Mouse (Mus musculus): ENCODE results near the gene Best2.
A peak's percentile ranks its signal among the peaks of the same experiment; 100 is the strongest.

Gene Best2

DNA sequence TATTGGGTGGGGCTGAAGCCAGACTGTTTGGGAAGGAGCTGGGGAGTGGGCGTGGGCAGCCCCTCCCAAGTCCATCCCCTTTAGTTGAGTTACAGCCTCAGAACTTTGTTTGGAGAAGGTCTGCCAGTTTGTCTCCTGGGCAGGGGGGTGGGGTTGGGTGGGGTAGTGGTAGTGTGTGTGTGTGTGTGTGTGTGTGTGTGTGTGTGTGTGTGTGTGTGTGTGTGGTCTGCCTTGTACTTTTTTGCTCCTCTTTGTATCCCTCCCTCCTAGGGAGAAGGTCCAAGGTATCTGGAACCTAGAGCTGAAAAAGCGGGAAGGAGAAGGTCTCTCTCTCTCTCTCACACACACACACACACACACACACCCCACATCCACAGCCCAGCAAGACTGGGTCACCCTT lies at the start of gene Best2:
Gene Best2 (minus strand): TSS at position 101 of the 400 bp plus-strand sequence.
- no peak for DNase-seq (ENCODE audit: low spot score in 2 of 2)

DNA sequence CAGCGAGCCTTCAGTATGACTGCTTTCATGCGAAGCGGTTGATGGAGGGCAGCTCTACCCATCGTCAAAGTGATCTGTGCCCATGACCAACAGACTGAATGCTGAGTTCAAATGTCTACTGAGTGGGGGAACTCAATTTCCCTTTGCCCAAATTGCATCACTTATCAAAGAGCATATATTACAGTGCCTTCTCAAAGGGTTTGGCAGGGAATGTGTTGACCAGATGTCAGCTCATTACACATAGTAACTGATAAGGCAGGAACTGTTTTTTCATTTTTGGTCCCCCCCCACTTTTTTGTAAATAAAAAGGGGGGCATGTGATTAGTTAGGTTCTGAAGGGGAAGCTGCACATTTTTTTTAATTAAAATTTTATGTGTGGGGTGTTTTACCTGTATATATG lies 48.3 kb upstream of the Best2 start:
- no peak for DNase-seq (ENCODE audit: low spot score in 2 of 2)

DNA sequence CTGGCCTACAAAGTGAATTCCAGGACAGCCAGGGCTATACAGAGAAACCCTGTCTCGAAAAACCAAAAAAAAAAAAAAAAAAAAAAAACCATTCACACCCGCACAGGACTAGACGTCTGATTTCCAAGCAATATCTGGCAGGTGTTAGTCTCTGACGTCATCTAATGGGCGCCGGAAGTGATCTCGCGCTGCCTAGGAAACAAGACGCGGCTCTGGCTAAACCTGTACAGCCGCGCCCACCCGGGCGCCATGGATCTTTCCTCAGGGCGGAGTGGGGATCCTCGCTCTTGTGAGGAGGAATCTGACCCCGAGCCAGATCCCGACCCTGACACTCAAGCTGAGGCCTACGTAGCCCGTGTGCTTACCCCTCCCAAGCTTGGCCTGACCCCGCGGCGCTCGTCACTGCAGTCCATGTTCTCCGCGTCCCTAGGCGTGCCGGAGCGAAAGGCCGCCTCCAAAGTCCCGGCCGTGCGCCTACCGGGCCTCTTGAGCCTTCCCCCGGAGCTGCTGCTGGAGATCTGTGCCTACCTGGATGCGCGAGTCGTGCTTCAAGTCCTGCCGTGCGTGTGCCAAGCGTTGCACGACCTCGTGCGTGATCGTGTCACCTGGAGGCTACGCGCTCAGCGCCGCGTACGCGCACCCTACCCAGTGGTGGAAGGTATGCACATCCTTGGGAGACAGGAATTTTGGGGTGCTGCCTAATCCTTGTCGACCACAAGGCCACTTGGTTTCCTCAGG lies 45.7 kb upstream of the Best2 start, which contains the start of gene Fbxw9:
Gene Fbxw9 (plus strand): TSS at position 177 of the 738 bp plus-strand sequence.
- peak; percentile 75 to 88 for DNase-seq (ENCODE audit: low spot score in 2 of 2)

DNA sequence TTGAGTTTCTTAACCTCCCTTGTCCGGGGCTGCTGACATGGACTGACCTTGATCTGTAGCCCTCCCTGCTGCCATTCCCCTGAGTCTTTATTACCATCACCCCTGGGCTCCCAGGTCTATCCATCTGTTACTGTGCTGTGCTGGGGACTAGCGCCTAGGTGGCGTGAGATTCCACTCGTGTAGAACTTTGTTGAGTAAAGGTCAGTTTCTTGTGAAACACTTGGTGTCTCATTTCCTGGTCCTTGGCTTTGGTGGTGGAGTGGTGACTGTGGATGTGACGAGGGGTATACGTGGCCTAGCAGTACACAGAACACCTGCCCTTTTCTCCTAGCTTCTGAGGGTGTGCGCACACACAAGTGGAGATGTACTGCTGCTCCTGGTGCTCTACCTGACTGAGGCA lies 43.0 kb upstream of the Best2 start:
- DNase-seq (ENCODE audit: low spot score in 2 of 2), result no peak

DNA sequence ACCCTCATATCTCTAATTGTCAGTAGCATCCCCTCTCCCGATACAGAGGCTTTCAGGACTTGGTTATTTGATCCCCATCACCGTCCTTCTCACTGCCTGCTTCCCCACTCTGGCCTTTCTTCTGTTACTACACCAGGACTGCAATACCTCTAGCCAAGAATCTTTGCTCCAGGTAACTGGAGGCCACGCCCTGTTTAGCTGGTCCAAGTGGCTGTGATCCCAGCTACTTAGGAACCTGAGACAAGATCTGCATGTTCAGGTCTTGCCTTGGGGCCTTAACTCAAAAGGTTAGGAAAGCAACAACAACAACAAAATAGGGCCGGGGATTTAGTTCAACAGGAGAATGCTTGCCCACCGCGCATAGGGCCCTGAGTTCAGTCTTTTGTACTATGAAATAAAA lies 29.3 kb upstream of the Best2 start:
- no peak for DNase-seq (ENCODE audit: low spot score in 2 of 2)

DNA sequence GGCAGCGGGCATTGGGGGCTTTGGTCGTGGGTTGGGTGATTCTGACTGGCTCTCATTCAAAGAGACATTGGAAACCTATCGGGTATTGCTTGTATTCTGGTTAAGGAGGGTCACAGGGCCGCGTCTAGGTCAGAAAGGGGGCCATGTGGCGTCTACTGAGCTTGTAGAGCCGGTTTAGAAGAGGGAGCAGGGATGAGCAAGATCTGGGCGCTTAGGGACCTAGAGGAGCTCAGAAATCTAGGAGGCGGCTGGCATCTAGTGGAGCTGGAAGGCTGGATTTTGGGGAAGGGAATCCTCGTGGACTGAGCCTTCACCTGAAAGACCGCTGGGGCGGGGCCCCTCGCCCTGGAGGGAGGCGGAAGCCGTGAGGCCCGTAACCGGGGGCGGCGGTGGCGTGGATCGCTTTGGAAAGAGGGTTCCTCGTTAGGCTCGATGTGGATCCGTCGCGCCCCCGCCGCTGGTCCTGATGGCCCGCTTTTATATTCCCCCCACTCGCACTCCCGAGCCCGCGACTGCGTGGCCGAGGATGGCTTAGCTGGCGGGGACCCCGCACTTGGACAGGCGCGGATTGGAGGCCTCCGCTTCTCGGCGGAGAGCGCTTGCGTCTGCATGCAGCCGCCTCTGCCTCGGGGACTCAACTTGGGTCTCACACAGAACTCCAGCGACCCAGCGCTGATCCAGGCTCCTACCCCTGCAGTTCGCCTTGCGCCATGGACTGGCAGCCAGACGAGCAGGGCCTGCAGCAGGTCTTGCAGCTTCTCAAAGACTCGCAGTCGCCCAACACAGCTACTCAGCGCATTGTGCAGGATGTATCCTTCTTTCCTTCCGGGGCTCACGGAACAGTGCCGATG lies 23.6 kb upstream of the Best2 start:
- peak in 1 of 2 experiments; percentile 31 for DNase-seq (ENCODE audit: low spot score in 2 of 2)

DNA sequence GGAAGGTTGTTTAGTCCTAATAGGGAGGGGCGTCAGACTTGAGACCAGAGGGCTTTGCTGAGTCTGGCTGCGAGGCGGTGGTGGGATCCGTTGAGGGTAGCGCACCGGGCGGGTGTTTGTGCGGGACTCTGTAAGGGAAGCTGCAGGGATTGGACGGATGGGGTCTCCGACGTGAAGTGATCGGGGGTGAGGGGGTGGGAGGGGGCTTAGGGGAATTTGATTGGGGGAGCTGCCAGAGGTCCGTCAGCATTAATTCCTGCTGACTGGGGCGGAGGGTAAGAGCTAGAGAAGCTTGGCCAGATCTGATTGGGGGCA lies 23.0 kb upstream of the Best2 start:
- DNase-seq (ENCODE audit: low spot score in 2 of 2), result peak in 1 of 2 experiments; percentile 43

DNA sequence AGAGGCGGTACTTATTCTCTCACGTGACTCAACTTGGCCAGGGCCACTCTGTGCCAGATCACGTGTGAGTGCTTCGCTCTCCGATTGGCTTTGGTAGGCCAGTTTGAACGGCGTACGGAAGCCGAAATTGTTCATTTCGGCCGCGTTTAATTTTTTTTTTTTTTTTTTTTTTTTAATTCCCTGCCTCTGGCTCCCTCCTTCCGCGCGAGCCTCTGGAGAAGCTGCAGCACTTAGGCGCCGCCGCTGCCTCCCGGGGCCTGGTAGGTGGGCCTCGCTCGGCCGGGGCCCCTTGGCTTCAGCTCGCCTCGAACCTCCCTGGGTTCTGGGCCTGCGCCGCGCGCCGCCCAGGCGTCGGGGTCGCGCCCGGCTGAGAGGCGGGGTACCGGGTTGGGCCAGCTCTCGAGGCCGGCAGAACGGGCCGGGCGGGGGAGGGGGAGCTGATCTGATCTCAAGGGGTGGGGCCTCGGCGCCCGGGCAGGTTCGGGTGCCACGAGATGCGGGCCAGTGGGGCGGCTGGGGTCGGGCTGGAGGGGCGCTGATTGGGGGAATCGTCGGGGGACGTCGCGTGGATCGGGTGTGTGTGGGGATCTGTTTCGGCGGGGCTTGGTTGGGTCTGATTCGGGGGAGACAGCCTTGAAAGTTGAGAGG lies 22.5 kb upstream of the Best2 start, which contains the start of gene Tnpo2:
Gene Tnpo2 (plus strand): TSS at position 198 of the 648 bp plus-strand sequence.
- DNase-seq (ENCODE audit: low spot score in 2 of 2), result peak; percentile 74 to 84

DNA sequence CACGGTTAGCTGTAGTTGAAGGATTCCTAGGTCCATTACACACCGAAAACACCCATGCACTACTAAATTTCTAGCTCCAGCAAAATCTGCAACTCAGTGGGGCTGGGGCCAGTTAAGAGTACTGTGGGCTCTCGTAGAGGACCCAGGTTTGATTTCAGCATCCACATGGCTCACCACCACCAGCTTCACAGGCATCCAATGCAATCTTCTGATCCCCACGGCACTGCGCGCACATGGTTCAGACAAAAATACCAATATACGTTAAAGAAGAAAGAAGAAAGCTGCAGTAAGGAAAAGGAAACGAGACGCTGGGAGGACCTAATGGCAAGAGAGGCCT lies 22.0 kb upstream of the Best2 start:
- no peak for DNase-seq (ENCODE audit: low spot score in 2 of 2)

DNA sequence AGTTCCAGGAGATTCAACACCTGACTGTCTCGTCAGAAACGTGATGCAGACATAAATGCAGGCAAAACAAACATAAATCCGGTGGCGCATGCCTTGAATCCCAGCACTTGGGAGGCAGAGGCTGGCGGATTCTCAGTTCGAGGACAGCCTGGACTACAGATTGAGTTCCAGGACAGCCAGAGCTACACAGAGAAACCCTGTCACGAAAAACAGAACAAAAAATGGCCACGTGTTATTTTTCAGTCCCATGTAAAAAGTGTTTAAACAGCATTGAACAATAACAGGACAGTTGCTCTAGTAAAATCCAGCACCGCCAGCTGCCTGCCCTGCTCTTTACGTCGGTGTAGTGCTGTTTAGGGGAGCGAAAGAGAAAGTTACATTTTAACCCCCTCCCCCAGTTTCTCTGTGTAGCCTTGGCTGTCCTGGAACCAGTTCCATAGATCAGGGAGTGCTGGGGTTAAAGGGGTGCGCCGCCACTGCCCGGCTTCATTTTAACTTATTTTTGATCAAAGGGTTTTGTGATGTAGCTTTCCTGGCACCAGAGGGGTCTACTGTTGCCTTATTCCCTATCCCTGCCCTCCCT lies 21.5 kb upstream of the Best2 start:
- no peak for DNase-seq (ENCODE audit: low spot score in 2 of 2)

DNA sequence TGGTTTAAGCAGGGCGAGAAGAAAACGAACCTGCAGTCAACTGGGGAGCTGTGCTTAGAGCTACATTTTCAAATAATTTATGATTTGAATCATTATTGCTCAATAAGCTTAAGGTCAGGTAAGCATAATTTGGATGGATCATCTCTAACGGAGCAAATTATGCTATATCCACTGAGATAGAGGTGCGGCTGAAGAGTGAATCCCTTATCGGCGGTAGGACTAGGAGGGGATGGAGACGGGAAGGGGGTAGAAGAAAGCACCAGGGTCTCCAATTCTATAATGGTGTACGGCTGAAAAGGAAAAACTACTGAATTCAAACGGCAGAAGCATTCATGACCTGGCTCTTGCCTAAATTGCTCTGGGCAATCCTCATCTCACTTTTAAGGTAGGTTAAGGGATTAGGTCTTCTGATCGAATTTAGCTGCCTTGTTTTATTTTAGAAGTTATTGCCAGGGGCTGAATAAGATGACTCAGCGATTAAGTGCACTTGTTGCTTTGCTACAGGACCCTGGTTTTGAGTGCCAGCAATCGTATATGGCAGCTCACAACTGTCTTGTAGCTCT lies 20.9 kb upstream of the Best2 start:
- no peak for DNase-seq (ENCODE audit: low spot score in 2 of 2)

DNA sequence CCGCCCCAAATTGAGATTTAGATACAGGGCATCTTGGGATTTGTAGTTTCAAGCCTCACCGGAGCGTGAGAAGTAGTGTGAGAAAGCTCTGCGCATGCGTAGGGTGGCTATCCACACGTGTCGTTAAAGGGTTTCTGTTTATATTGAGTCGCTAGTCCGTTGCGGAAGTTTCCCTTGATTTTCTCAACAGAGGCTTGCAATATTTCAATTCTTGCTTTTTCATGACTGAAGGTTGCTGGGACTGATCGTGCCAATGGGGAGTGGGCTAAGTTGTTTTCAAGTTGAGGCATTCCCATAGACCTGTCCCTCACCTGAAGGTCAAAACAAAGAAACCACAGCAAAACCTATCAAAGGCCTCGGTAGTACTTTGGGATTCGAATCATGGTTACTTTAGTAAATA lies 20.4 kb upstream of the Best2 start:
- DNase-seq (ENCODE audit: low spot score in 2 of 2), result peak; percentile 43 to 60

DNA sequence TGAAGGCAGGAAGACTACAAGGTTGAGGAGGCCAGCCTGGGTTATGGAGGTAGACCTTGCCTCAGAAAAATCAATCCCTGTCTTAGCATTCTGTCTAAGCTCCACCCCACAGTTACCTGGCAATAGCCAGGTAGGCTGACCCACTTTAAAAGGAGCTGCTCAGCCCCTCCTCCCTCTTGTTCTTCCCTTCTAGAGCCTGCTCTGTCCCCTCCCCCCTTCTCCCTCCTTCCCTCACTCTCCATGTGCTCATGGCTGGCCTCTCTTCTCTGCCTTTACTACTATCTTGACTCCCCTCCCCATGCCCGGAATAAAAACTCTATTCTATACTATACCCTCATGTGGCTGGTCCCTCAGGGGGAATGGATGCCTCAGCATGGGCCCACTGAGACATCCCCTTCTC lies 19.5 kb upstream of the Best2 start:
- no peak for DNase-seq (ENCODE audit: low spot score in 2 of 2)

DNA sequence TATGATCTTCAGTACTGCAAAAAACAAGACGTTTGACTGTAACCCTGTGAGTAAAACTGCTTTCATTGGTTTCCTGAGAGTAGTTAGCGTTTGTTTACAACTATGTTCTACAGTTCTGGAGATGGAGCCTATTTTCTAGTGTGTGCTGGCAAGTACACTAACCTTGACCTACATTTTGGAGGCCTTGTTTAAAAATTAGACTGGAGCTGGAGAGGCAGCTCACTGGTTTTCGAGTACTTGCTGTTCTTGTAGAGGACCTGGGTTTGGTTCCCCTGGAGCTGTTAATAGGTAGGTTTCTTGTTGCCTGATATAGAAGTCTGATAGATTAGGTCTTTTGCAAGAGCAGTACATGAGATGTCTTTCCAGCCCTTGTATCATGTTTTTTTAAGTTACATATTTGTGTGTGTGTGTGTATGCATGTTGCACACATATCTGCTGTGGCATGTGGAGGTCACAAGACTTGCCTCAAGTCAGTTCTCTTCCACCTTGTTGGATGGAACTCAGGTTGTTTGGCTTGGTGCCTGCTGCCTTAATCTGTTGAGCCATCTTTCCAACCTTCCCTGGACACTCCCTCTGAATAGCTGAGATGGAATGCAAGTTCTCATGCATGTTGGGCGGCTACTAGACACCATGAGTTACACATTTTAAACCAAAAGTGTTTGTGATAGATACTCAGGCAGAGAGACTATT lies 18.4 kb upstream of the Best2 start:
- no peak for DNase-seq (ENCODE audit: low spot score in 2 of 2)

DNA sequence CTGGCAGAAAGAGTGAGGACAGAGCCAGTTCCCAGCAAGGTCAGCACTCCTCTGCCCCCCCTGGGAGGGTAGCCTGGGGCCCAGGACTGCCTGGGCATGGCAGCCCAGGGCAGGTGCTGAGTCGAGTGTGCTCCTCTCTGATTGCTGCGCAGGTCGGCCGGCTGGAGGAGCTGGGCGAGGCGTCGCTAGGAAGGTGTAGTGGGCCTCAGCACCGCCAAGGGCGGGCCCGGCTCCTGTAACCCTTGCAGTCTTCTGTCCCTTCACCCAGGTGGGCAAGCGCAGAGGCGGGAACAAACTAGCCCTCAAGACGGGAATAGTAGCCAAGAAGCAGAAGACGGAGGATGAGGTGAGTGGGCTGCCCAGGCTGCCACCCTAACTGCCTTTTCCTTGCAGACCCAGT lies 14.9 kb upstream of the Best2 start:
- DNase-seq (ENCODE audit: low spot score in 2 of 2), result no peak

DNA sequence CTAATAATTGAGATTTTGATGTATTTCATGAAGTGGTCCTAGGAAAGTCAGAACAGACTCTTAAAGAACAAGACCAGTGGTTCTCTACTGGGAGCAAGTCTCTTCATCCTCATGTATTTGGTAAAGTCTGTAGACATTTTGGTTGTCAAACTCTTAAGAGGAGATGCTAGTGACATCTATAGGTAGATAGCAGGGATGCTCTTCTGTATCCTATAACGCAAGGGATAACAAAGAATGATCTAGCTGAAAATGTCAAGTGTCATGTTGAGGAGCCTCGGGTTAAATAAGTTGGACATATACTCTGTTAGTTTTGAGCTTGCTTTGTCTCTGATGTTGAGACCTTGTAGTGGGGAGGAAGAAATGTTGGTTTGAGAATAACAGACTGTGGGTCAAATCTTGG lies 13.6 kb upstream of the Best2 start:
- no peak for DNase-seq (ENCODE audit: low spot score in 2 of 2)

DNA sequence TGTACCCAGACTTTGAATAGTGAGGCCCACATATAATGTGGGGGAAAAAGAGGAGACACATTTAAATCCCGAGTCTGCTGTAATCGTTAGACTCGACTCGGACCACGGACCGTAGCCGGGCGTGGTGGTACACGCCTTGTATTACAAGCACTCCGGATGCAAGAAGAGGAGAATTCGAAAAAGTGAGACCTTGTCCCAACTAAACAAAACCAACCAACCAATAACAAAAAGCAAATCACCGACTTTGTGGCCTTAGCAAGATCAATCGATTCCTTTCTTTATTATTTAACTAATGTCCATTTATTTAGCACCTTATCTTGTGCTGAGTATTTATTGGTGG lies 13.2 kb upstream of the Best2 start:
- DNase-seq (ENCODE audit: low spot score in 2 of 2), result no peak

DNA sequence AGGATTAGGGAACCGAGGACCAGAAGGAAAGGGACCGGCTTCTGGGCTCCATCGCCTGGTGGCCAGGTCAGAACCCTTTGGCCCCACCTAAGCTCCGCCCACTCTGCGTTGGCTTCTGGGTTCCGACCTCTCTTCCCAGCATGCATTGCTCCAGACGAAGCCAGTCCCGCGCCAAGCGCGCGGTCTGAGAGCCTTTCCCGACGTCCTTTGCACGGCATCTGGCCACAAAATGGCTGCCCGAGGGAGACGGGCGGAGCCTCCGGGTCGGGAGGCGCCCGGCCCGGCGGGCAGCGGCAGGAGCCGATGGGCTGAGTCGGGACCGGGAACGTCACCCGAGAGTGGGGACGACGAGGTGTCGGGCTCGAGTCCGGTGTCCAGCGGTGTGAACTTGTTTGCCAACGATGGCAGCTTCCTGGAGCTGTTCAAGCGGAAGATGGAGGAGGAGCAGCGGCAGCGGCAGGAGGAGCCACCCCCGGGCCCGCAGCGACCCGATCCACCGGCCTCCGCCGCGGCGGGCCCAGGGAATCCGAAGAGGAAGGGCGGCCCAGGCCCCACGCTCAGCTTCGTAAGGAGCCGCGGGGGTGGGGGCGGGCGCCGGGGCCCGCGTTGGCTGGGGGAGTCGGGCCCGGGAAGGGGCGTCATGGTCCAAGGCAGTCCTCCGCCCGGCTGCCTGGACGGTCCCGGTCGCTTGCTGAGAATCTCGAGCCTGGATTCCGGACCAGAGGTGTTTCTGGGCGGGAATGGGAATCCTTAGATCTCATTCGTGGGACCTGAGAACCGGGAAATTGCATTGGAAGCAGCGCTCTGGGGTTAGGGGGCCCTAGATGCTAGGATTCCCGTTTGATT lies 12.6 kb upstream of the Best2 start, which contains the start of gene Trir:
Gene Trir (plus strand): TSS at position 154 of the 846 bp plus-strand sequence.
- peak; percentile 89 to 94 for DNase-seq (ENCODE audit: low spot score in 2 of 2)

DNA sequence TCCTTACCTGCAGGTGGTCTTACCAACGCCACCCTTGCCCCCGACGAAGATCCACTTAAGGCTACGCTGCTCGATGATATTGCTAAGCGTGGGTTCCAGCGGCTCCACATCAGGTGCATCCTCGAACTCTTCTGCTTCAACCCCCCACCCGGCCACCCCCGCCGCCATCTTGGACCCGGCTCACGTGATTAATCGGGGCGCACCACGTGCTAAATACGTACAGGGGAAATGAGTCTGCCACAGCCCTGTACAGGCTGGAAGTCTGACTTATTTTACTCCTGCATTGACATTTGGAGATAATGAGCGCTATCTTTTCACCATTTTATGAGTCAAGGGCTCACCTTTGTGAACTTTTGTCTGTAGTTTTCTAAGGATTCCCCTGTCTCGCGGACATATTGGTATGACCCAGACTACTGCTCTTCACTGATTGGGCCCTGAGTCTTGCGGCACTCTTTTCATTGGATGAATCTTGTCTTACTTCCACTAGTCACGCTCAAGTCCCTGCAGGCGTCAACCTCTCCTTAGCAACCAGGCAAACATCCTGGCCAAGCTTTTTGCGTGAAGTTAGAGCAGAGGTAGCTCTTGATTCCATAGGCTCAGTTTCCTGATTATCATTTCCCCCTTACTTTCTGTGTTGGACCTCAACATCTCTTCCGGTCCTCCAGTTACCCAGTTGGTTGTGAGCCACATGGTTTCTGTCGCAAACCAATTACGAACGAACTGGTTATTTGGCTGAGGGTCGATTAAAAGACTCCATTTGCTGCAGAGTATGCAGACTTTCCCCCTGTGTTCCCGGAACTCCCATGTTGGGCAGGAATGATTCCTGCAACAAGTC lies 11.0 kb upstream of the Best2 start, which contains the start of gene Asna1:
Gene Asna1 (minus strand): TSS at position 184 of the 835 bp plus-strand sequence.
- peak; percentile 46 to 79 for DNase-seq (ENCODE audit: low spot score in 2 of 2)

All from cerebellum, postnatal 4 days (tissue).